Mouse (Mus musculus): ENCODE measurements around the gene Itga6.

Gene Itga6

GRCm38 (mm10) chr2:71764961-71765735 lies 19.7 kb downstream of the Itga6 start:
- DNase-seq, result no peak

GRCm38 (mm10) chr2:71766007-71766406 lies 20.6 kb downstream of the Itga6 start:
- no peak for DNase-seq

DNA sequence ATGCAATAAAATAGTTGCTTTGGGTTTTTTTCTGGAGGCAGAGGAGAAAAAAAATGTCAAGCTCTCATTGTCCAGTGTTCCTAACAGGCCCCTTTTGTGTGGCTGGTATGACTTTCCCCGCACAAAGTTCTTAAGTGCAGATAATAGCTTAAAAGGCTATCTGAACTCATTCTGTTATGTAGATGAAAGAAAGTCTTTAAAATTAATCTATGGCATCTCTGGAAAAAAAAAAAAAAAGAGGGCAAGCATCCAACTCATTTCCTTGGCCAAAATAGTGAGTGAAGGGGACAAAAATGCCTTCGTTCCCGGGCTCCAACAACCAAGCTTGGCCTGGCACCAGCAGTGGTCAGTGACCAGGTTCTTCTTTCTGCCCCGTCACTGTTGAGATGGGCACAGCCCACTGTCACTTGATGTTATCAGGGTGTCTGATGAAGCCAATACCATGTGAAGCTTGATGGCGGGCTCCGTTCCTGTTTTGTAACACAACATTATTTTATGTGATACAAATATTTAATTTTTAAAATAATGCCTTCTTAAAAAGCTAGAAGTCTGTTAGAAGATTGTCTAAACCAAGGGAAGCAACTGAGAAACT lies 21.7 kb downstream of the Itga6 start:
- no peak for DNase-seq

DNA sequence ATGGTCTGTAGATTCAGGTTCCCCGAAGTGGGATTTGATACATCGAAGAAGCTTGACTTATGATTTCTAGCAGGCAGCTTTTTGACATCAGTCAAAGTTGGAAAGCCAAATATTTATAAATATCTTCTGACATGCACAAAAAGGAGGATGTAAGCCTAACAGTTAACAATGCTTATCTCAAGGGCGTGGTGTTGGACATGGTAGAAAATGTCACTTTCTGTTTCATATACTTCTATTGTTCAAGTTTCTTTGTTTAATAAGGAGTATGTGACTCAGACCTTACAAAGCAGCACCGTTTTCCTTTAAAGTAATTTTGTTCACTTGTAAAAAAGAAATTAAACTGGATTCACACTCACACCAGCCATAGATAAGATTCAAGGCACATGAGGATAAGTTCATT lies 26.3 kb downstream of the Itga6 start:
- no peak for DNase-seq

DNA sequence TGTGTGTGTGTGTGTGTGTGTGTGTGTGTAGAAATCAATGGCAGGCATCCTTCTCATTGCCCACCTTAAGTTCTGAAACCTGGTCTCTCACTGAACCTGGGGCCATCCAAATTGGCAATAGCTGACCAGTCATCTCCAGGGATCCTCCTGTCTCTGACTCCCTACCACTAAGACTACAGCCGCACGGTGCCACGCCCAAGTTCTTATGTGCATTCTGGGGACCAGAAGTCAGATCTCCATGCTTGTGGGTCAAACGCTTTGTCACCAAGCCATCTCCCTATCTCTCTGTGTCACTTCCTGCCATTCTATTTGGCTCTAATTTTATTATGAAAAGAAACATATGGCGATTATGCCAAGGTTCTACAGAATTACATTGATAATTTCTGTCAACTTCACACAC lies 28.3 kb downstream of the Itga6 start:
- no peak for DNase-seq

GRCm38 (mm10) chr2:71774246-71774951 lies 29.0 kb downstream of the Itga6 start:
- DNase-seq, result no peak

GRCm38 (mm10) chr2:71775201-71775611 lies 29.8 kb downstream of the Itga6 start:
- no peak for DNase-seq

DNA sequence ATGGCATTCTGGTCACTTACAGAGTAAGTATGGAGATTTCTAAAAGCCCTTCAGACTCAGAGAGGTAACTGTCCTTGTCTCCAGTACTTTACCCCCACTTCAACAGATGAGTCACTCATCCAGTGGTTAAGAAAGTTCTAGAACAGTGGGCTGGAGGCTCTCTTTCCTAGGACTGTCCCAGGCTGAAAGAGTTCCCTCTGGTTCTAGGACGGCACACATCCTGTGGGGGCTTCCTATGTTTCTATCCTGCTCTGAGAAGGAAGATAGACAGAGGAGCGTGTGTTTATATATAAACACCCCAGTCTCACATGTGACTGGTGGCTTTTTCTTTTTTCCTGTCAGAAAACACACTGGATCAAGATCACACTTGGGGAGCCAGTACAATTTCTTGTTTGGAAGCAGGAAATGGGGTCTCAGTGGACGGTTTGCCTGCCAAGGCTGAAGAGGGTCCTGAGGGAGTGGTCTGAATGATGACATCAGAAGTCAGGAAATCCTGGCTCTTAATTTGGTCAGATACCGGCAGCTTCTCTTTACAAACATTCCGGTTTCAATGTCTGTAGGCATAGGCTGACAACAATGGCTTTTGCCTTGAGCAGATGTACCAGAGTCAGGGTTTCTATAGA lies 34.0 kb downstream of the Itga6 start:
- no peak for DNase-seq

DNA sequence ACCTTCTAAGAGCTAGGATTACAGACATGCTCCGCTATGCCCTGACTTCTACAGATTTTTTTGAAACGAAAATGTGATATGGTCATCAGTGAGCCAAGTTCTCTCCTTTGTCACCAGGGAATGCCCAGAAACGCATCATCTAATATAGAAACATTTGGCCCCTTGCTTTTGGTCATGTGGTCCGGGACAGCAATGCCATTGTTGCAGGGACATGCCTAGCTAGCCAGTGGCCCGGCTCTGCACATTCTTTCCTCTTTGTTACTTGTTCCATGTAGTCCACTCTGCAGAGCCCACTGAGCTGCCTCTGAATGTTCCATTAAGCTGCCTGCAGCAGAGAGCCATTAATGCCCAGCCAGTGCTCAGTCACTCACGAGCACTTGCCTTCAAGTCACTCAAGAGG lies 34.6 kb downstream of the Itga6 start:
- no peak for DNase-seq

DNA sequence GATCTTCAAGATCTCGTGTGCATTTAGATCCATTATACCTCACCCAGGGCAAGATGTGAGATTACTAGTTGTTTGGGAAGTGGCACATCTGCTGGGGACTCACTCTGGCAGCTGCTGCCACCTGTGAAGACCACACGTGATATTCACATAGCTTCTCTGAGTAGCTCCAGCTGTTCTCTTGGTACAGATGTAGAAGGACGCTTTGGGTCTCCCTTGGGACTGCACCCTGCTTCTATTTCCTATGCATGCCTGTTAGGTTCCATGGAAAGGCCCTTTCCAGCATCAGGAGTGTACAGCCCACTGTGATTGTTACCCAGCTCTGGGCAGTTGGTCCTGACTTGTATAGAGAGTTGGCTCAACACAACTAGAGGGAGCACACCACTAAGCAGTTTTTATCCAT lies 39.8 kb downstream of the Itga6 start:
- no peak for DNase-seq

- DNase-seq, result no peak
Observed at GRCm38 (mm10) chr2:71786060-71786459, 40.6 kb downstream of the Itga6 start.

DNA sequence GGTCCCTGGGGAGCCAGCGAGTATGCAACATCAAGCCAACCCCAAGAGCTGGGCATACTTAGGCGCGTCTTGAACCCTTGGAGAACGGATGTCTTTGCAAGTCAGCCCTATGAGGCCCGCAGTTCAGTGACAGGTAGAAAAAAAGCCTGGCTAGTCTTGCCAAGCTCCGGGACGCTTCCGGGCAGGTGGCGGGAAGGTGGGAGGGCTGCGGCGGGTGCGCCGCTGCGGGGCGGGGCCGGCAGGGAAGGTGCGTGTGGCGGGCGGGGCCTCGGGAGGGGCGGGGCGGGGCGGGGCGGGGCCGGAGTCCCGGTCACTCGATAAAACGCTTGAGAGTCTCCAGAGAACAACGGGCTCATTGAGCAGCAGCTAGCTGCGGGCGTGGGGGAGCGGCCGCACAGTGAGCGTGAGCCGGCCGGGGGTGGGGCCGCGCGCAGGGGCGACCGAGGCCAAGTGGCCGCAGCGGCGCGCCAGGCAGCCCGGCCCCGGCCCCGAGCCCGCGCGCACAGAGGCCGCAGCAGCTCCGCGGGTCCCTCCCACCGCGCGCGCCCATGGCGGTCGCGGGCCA lies 41.3 kb downstream of the Itga6 start:
- DNase-seq, result peak; percentile 77

- no peak for DNase-seq
Observed at GRCm38 (mm10) chr2:71787156-71787590, 41.8 kb downstream of the Itga6 start.

- DNase-seq, result peak; percentile 83
Observed at GRCm38 (mm10) chr2:71787591-71788460, 42.4 kb downstream of the Itga6 start.

DNA sequence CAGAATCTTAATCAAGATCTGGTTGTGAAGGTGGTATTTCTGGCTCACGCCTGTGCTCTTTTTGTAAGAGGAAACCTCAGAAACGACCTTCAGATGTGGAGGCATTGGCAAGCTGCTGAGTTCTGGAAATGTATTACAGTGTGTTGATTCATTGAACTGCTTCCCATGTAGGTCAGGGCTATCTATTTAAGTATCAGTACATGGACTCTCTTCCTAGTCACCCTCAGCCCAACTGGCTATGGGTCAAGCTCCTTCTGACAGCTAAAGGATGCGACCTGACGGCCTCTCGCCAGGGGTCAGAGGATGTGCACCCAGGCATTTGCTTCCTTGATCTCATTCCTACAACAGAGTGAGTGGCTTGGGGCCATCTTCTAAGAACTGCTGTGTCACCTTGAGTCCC lies 45.3 kb downstream of the Itga6 start:
- DNase-seq, result peak; percentile 92

DNA sequence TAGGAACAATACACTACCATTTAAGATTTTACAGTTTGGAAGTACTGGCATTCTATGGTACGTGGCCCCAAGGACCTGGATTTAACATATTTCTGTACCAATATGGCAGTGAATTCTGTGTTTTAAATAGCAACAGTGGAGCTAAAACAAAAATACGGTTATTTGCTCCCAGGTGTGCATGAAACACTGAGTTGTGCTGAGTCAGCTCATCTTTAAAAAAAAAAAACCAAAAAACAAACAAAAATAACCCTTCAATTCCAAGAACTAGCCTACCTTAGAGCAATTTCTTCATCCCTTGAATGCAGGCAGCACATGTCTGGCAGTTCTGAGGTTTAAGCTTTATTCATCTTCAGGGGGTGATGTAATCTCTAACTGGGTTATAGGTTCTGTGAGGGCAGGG lies 45.8 kb downstream of the Itga6 start:
- DNase-seq, result no peak

DNA sequence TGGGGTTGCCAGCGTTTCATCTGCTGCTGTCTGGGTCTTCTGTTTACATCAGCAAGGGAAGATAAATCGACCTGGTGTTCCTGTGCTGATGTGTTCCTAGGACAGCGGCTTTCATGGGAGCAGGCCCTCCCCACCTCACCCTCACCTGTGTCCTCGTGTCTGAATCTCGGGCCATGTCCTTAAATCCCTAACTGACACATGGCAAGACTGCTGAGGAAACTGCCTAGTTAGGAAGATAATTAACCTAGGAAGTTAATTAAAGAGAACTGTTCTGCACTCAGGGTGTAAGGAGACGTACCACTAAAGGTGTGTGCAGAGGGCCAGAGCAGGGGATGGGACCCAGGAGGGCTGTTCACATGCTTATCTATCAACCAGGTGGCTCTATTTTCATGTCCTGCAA lies 48.7 kb downstream of the Itga6 start:
- peak; percentile 63 for DNase-seq

DNA sequence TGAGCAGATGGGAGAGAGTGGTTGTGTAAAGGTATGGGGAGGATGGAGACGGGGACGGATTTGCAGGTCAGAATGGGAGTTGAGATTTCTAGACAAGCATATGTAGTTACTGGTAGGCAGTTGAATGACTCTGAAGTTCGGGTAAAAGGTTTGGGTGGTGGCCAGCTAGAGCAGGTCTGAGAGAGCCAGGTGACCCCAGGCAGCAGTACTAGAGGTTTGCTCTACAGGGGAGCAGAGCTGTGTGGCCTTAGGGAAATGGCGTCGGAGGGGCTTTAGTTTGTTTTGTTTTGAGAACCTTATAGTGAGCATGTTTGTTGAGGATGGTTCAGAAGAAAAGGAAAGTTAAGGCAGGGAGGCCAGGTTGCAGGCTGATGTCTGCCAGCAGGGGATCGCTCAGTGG lies 51.4 kb downstream of the Itga6 start:
- no peak for DNase-seq

GRCm38 (mm10) chr2:71800798-71801197 lies 55.4 kb downstream of the Itga6 start:
- peak; percentile 8 for DNase-seq

- no peak for DNase-seq
Observed at GRCm38 (mm10) chr2:71801691-71802090, 56.3 kb downstream of the Itga6 start.

GRCm38 (mm10) chr2:71802131-71802530 lies 56.7 kb downstream of the Itga6 start:
- no peak for DNase-seq

DNA sequence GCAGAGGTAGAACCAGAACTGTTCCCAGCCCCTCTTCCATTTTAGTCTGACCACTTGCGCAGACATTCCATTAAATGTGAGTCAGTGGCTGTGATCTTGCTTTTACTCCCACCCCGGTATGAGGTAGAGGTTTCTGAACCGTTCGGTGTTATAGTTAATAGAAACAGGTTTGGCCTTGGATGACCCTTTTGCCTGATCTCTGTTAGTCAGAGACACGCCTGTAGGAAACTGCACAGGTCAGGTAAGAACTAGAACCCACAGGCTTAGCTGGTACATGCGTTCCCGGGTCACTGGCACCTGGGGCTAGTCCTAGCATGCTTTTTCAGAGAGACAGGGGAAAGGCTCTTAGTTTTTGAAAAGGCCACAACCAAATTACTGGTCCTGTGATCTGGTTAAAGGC lies 59.7 kb downstream of the Itga6 start:
- DNase-seq, result no peak
